In genomic region chr11:98776052-98776764, GRCm38 (mm10) we compare ENCODE assay signal across 8 mouse cellular contexts. TPM values are rescaled to one million over a fixed set of nuclear protein-coding genes. Genes with fewer than 3 reads are reported as not detected.
DNase-seq lines count a peak whose midpoint lies in the region; ATAC-seq and TF ChIP-seq lines count a peak whose summit lies in the region.

No protein-coding gene starts in this region.

- peaks cover 45% of the 10 kb centered on the region for H3K4me1 ChIP-seq in embryonic facial prominence, embryonic 12.5 days
- peaks cover 66% of the 10 kb centered on the region for H3K4me1 ChIP-seq in intestine, embryonic 16.5 days (ENCODE audit: control insufficient read depth, insufficient read depth, low read length)
- peaks cover 54% of the 10 kb centered on the region for H3K4me1 ChIP-seq in neural tube, embryonic 13.5 days (replicated peaks)

- no peaks in the 10 kb centered on the region for H3K27me3 ChIP-seq in embryonic facial prominence, embryonic 12.5 days
- no peaks in the 10 kb centered on the region for H3K27me3 ChIP-seq in intestine, embryonic 16.5 days (replicated peaks; ENCODE audit: control insufficient read depth, insufficient read depth, low read length)
- H3K27me3 ChIP-seq in neural tube, embryonic 13.5 days, result no peaks in the 10 kb centered on the region

- peak overlapping the region; percentile 96 for H3K27ac ChIP-seq in left cerebral cortex, adult 2 months
- peak overlapping the region; percentile 87 for H3K27ac ChIP-seq in embryonic facial prominence, embryonic 12.5 days
- peak overlapping the region; percentile 90 for H3K27ac ChIP-seq in intestine, embryonic 16.5 days (ENCODE audit: low read length)
- peak overlapping the region; percentile 67 for H3K27ac ChIP-seq in neural tube, embryonic 13.5 days (replicated peaks)

- no peak for DNase-seq in left cerebral cortex, adult 2 months (ENCODE audit: extremely low spot score in 1 of 2, low spot score in 2 of 2)
- DNase-seq in left cerebral cortex, adult 11 months (ENCODE audit: low spot score), result no peak
- no peak for DNase-seq in T-cell, adult 2 months (ENCODE audit: low spot score)
- DNase-seq in embryo, embryonic 9.5 days (ENCODE audit: extremely low spot score), result no peak
- DNase-seq in layer of hippocampus, postnatal 10 days (ENCODE audit: low spot score in 2 of 2), result no peak

- H3K9ac ChIP-seq in embryonic facial prominence, embryonic 12.5 days, result no peak overlapping the region
- peak overlapping the region; percentile 53 for H3K9ac ChIP-seq in intestine, embryonic 16.5 days (ENCODE audit: low read depth, low read length)
- H3K9ac ChIP-seq in neural tube, embryonic 13.5 days, result peak overlapping the region; percentile 50

- H3K4me2 ChIP-seq in embryonic facial prominence, embryonic 12.5 days (replicated peaks), result peak overlapping the region; percentile 56
- H3K4me2 ChIP-seq in intestine, embryonic 16.5 days (ENCODE audit: low read depth, low read length), result peak overlapping the region; percentile 88; the same call in 1 of the 2 replicates
- peak overlapping the region; percentile 78 for H3K4me2 ChIP-seq in neural tube, embryonic 13.5 days

- H3K9me3 ChIP-seq in embryonic facial prominence, embryonic 12.5 days, result no peaks in the 10 kb centered on the region
- H3K9me3 ChIP-seq in intestine, embryonic 16.5 days (ENCODE audit: control insufficient read depth, low read length), result no peaks in the 10 kb centered on the region
- no peaks in the 10 kb centered on the region for H3K9me3 ChIP-seq in neural tube, embryonic 13.5 days

- intact Hi-C loops in left cerebral cortex, adult 2 months (cut with DNase I), result no loop called here

- 61% methylated on average over 12 of the region's 12 CpGs for WGBS in embryonic facial prominence, embryonic 12.5 days
- 35% methylated on average over 12 of the region's 12 CpGs for WGBS in intestine, embryonic 16.5 days
- 42% methylated on average over 12 of the region's 12 CpGs for WGBS in neural tube, embryonic 13.5 days

- no peaks in the 10 kb centered on the region for H3K36me3 ChIP-seq in embryonic facial prominence, embryonic 12.5 days
- H3K36me3 ChIP-seq in intestine, embryonic 16.5 days (ENCODE audit: control insufficient read depth, insufficient read depth, low read length), result no peaks in the 10 kb centered on the region
- peaks cover 4% of the 10 kb centered on the region for H3K36me3 ChIP-seq in neural tube, embryonic 13.5 days

- ATAC-seq in embryonic facial prominence, embryonic 12.5 days (ENCODE audit: insufficient number of reproducible peaks, insufficient read depth, low FRiP score, low TSS enrichment), result no peak
- ATAC-seq in intestine, embryonic 16.5 days, result no peak
- no peak for ATAC-seq in neural tube, embryonic 13.5 days (ENCODE audit: low read depth)

- H3K4me3 ChIP-seq in left cerebral cortex, adult 2 months, result peak overlapping the region; percentile 87
- H3K4me3 ChIP-seq in embryonic facial prominence, embryonic 12.5 days, result no peak overlapping the region
- no peak overlapping the region; the same call in 1 of the 2 replicates for H3K4me3 ChIP-seq in intestine, embryonic 16.5 days (ENCODE audit: low read length)
- H3K4me3 ChIP-seq in neural tube, embryonic 13.5 days, result peak overlapping the region; percentile 40; the same call in 1 of the 2 replicates

- no peak for TF ChIP-seq CTCF in left cerebral cortex, adult 2 months (IDR thresholded peaks at IDR 0.05)

RNA-seq across cellular contexts. Expression of gene Nr1d1, which starts 1.1 kb away (rescaled TPM):
- 100 to 1,000 TPM in 1 of 2 experiments, 10 to 100 TPM in 1; 91.9 to 153 TPM for total RNA-seq in left cerebral cortex, adult 2 months (2021)
- polyA plus RNA-seq in embryonic facial prominence, embryonic 12.5 days (2016; fragmentation: Nextera tagmentation; extraction: Ambion mirVana), result 1.6 and 1.7 TPM in 2 replicates
- polyA plus RNA-seq in intestine, embryonic 16.5 days (2015; fragmentation: Nextera tagmentation; extraction: Ambion mirVana), result 2.3 and 2.7 TPM in 2 replicates
- 3.4 and 3.6 TPM in 2 replicates for polyA plus RNA-seq in neural tube, embryonic 13.5 days (2015; fragmentation: Nextera tagmentation; extraction: Ambion mirVana)
- 10 to 100 TPM; 39.1 to 41.5 TPM for total RNA-seq in layer of hippocampus, postnatal 10 days (2021)

RNA-seq across cellular contexts. Expression of gene Msl1, which starts 19.1 kb away (rescaled TPM):
- 100 to 1,000 TPM; 178 to 192 TPM for total RNA-seq in left cerebral cortex, adult 2 months (2021)
- polyA plus RNA-seq in embryonic facial prominence, embryonic 12.5 days (2016; fragmentation: Nextera tagmentation; extraction: Ambion mirVana), result 35.2 and 35.6 TPM in 2 replicates
- 13.5 and 14.5 TPM in 2 replicates for polyA plus RNA-seq in intestine, embryonic 16.5 days (2015; fragmentation: Nextera tagmentation; extraction: Ambion mirVana)
- 31.5 and 33.2 TPM in 2 replicates for polyA plus RNA-seq in neural tube, embryonic 13.5 days (2015; fragmentation: Nextera tagmentation; extraction: Ambion mirVana)
- total RNA-seq in layer of hippocampus, postnatal 10 days (2021), result 100 to 1,000 TPM; 147 to 157 TPM

RNA-seq across cellular contexts. Expression of gene Casc3, which starts 28.5 kb away (rescaled TPM):
- total RNA-seq in left cerebral cortex, adult 2 months (2021), result 10 to 100 TPM; 53.0 to 57.6 TPM
- 53.9 and 54.0 TPM in 2 replicates for polyA plus RNA-seq in embryonic facial prominence, embryonic 12.5 days (2016; fragmentation: Nextera tagmentation; extraction: Ambion mirVana)
- polyA plus RNA-seq in intestine, embryonic 16.5 days (2015; fragmentation: Nextera tagmentation; extraction: Ambion mirVana), result 23.1 and 24.3 TPM in 2 replicates
- 55.1 and 57.7 TPM in 2 replicates for polyA plus RNA-seq in neural tube, embryonic 13.5 days (2015; fragmentation: Nextera tagmentation; extraction: Ambion mirVana)
- 10 to 100 TPM; 65.8 to 66.3 TPM for total RNA-seq in layer of hippocampus, postnatal 10 days (2021)

RNA-seq across cellular contexts. Expression of gene Thra, which starts 35.8 kb away (rescaled TPM):
- 100 to 1,000 TPM; 730 to 768 TPM for total RNA-seq in left cerebral cortex, adult 2 months (2021)
- polyA plus RNA-seq in embryonic facial prominence, embryonic 12.5 days (2016; fragmentation: Nextera tagmentation; extraction: Ambion mirVana), result 29.1 and 34.3 TPM in 2 replicates
- polyA plus RNA-seq in intestine, embryonic 16.5 days (2015; fragmentation: Nextera tagmentation; extraction: Ambion mirVana), result 41.5 and 42.0 TPM in 2 replicates
- polyA plus RNA-seq in neural tube, embryonic 13.5 days (2015; fragmentation: Nextera tagmentation; extraction: Ambion mirVana), result 89.5 and 94.4 TPM in 2 replicates
- total RNA-seq in layer of hippocampus, postnatal 10 days (2021), result 1,000 to 10,000 TPM; 1,331 to 1,411 TPM

RNA-seq across cellular contexts. Expression of gene Med24, which starts 47.0 kb away (rescaled TPM):
- 100 to 1,000 TPM; 126 to 134 TPM for total RNA-seq in left cerebral cortex, adult 2 months (2021)
- polyA plus RNA-seq in embryonic facial prominence, embryonic 12.5 days (2016; fragmentation: Nextera tagmentation; extraction: Ambion mirVana), result 70.4 and 73.6 TPM in 2 replicates
- 36.8 and 38.5 TPM in 2 replicates for polyA plus RNA-seq in intestine, embryonic 16.5 days (2015; fragmentation: Nextera tagmentation; extraction: Ambion mirVana)
- 62.3 and 69.1 TPM in 2 replicates for polyA plus RNA-seq in neural tube, embryonic 13.5 days (2015; fragmentation: Nextera tagmentation; extraction: Ambion mirVana)
- total RNA-seq in layer of hippocampus, postnatal 10 days (2021), result 100 to 1,000 TPM in 1 of 2 experiments, 10 to 100 TPM in 1; 93.8 to 103 TPM

Comparison
In these comparisons a context has a peak if more than half of its experiments do, and no peak if none do; other contexts are left out.
1. H3K4me3 ChIP-seq: peak in left cerebral cortex, adult 2 months (single experiment) and neural tube, embryonic 13.5 days (single experiment); none in embryonic facial prominence, embryonic 12.5 days (single experiment) and intestine, embryonic 16.5 days (single experiment).
2. Peak in every context shown above with its lines, with median percentiles within 50 percentile points of each other: H3K27ac ChIP-seq and H3K4me2 ChIP-seq.